In the genomic region with DNA sequence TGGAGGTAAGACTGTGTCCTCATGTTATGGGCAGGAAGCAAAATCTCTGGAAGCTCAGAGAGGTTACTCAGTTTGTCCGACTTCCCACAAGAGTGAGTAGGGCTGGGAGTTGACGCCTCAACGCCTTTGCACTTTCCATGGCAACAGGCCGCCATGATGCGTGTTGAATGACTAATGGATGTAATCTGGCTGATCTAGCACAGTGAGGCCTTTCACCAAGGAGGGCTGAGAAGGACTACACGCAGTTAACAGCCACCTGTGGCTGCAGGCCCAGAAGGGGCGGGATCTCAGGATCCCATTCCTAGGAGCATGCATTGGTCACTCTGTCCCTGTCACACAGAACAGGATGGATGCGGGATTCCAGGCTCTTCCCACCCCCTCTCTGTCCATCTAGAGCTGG, we compare ENCODE assay signal across 26 mouse cellular contexts. TPM values are rescaled to one million over a fixed set of nuclear protein-coding genes. Genes with fewer than 3 reads are reported as not detected.
A peak's percentile ranks its signal among the peaks of the same experiment; 100 is the strongest.
DNase-seq lines count a peak whose midpoint lies in the region; ATAC-seq lines count a peak whose summit lies in the region.
"Had no signal": no experiment of that assay in that cellular context is flagged by ENCODE, and none has a peak within 500 bp of the region (broad histone marks: within the 10 kb centered on the region; RNA-seq: fewer than 3 reads in every experiment).

No protein-coding gene starts in this region.

- WGBS in hindbrain, embryonic 15.5 days = 43% methylated on average over 8 of the region's 8 CpGs
- 60% methylated on average over 8 of the region's 8 CpGs for WGBS in hindbrain, embryonic 12.5 days
- 60% methylated on average over 8 of the region's 8 CpGs for WGBS in midbrain, embryonic 14.5 days
- WGBS in midbrain, embryonic 16.5 days = 61% methylated on average over 8 of the region's 8 CpGs

- H3K4me2 ChIP-seq in hindbrain, embryonic 15.5 days = no peak overlapping the region
- H3K4me2 ChIP-seq in hindbrain, embryonic 12.5 days (replicated peaks) = no peak overlapping the region
- H3K4me2 ChIP-seq in midbrain, embryonic 14.5 days (ENCODE audit: low read length) = no peak overlapping the region
- H3K4me2 ChIP-seq in midbrain, embryonic 16.5 days (ENCODE audit: low read length) = no peak overlapping the region
- H3K4me2 ChIP-seq: heart, embryonic 15.5 days; intestine, embryonic 15.5 days; liver, embryonic 15.5 days; lung, embryonic 15.5 days had no signal

- peaks cover 7% of the 10 kb centered on the region; the same call in 1 of the 2 replicates for H3K27me3 ChIP-seq in hindbrain, embryonic 15.5 days
- H3K27me3 ChIP-seq in hindbrain, embryonic 12.5 days = peaks cover 77% of the 10 kb centered on the region
- peaks cover 4% of the 10 kb centered on the region; the same call in 1 of the 2 replicates for H3K27me3 ChIP-seq in midbrain, embryonic 14.5 days (ENCODE audit: control insufficient read depth, insufficient read depth, low read length)
- no peaks in the 10 kb centered on the region for H3K27me3 ChIP-seq in midbrain, embryonic 16.5 days (ENCODE audit: control insufficient read depth, insufficient read depth, low read depth, low read length)
- H3K27me3 ChIP-seq: midbrain, embryonic 15.5 days had no signal

- no peak overlapping the region for H3K27ac ChIP-seq in hindbrain, embryonic 15.5 days (replicated peaks)
- H3K27ac ChIP-seq in hindbrain, embryonic 12.5 days = no peak overlapping the region
- H3K27ac ChIP-seq in midbrain, embryonic 14.5 days (replicated peaks; ENCODE audit: low read depth, low read length) = no peak overlapping the region
- no peak overlapping the region for H3K27ac ChIP-seq in midbrain, embryonic 16.5 days (ENCODE audit: low read length)
- H3K27ac ChIP-seq: embryonic facial prominence, embryonic 12.5 days; heart, embryonic 15.5 days; intestine, embryonic 15.5 days; limb, embryonic 10.5 days; liver, embryonic 15.5 days; lung, embryonic 15.5 days; stomach, postnatal 0 days had no signal

- peak; percentile 52 for DNase-seq in cerebellum, adult 11-12 months
- DNase-seq in cerebellum, adult 8-10 months = no peak
- peak; percentile 46 for DNase-seq in midbrain, embryonic 14.5 days
- peak; percentile 50 for DNase-seq in induced T-regulatory cell, adult 2 months (ENCODE audit: low read depth)
- DNase-seq: adrenal gland, postnatal 25 days; heart, postnatal 36 days; kidney, adult 8-10 months; kidney, postnatal 14 days; liver; lung, postnatal 36 days; thymus, adult 2 months; thymus, postnatal 4 days had no signal

- no peak overlapping the region for H3K4me3 ChIP-seq in hindbrain, embryonic 15.5 days
- H3K4me3 ChIP-seq in hindbrain, embryonic 12.5 days = no peak overlapping the region
- no peak overlapping the region for H3K4me3 ChIP-seq in midbrain, embryonic 14.5 days (replicated peaks; ENCODE audit: low read depth, low read length)
- no peak overlapping the region for H3K4me3 ChIP-seq in midbrain, embryonic 16.5 days (ENCODE audit: low read depth, low read length)
- H3K4me3 ChIP-seq: embryonic facial prominence, embryonic 12.5 days; heart, embryonic 15.5 days; intestine, embryonic 15.5 days; limb, embryonic 10.5 days; liver, embryonic 15.5 days; lung, embryonic 15.5 days; megakaryocyte, embryonic 14.5 days had no signal

- peaks cover 53% of the 10 kb centered on the region for H3K4me1 ChIP-seq in hindbrain, embryonic 15.5 days (replicated peaks)
- H3K4me1 ChIP-seq in hindbrain, embryonic 12.5 days = peaks cover 44% of the 10 kb centered on the region
- H3K4me1 ChIP-seq in midbrain, embryonic 14.5 days (ENCODE audit: control insufficient read depth, insufficient read depth, low read length) = peaks cover 19% of the 10 kb centered on the region; the same call in 1 of the 2 replicates
- peaks cover 30% of the 10 kb centered on the region for H3K4me1 ChIP-seq in midbrain, embryonic 16.5 days (ENCODE audit: control insufficient read depth, insufficient read depth, low read length)
- H3K4me1 ChIP-seq: liver, embryonic 15.5 days had no signal

- ATAC-seq in hindbrain, embryonic 15.5 days (ENCODE audit: low FRiP score, low read depth) = 0 out of 2 replicates have a peak, but pooled peaks have one; percentile 9
- ATAC-seq in hindbrain, embryonic 12.5 days (ENCODE audit: low FRiP score) = no peak
- no peak; the same call in 1 of the 2 replicates for ATAC-seq in midbrain, embryonic 14.5 days (ENCODE audit: low FRiP score, low TSS enrichment)
- no peak for ATAC-seq in midbrain, embryonic 16.5 days
- ATAC-seq: CD4-positive, CD25-positive, alpha-beta regulatory T cell, adult 4 months; intestine, embryonic 15.5 days; midbrain, embryonic 15.5 days had no signal

- no peak overlapping the region for H3K9ac ChIP-seq in hindbrain, embryonic 15.5 days
- no peak overlapping the region for H3K9ac ChIP-seq in hindbrain, embryonic 12.5 days
- no peak overlapping the region for H3K9ac ChIP-seq in midbrain, embryonic 14.5 days (replicated peaks; ENCODE audit: low read length)
- H3K9ac ChIP-seq in midbrain, embryonic 16.5 days (ENCODE audit: low read depth, low read length) = no peak overlapping the region
- H3K9ac ChIP-seq: embryonic facial prominence, embryonic 12.5 days; heart, embryonic 15.5 days; intestine, embryonic 15.5 days; liver, embryonic 15.5 days; lung, embryonic 15.5 days had no signal

- no peaks in the 10 kb centered on the region for H3K36me3 ChIP-seq in hindbrain, embryonic 15.5 days
- H3K36me3 ChIP-seq in hindbrain, embryonic 12.5 days = no peaks in the 10 kb centered on the region
- no peaks in the 10 kb centered on the region for H3K36me3 ChIP-seq in midbrain, embryonic 14.5 days (ENCODE audit: control insufficient read depth, insufficient read depth, low read length)
- no peaks in the 10 kb centered on the region for H3K36me3 ChIP-seq in midbrain, embryonic 16.5 days (ENCODE audit: control insufficient read depth, insufficient read depth, low read length)
- H3K36me3 ChIP-seq: embryonic facial prominence, embryonic 12.5 days; heart, embryonic 15.5 days; intestine, embryonic 15.5 days; limb, embryonic 10.5 days; liver, embryonic 15.5 days; lung, embryonic 15.5 days; midbrain, embryonic 15.5 days had no signal

- no peaks in the 10 kb centered on the region for H3K9me3 ChIP-seq in hindbrain, embryonic 15.5 days
- H3K9me3 ChIP-seq in hindbrain, embryonic 12.5 days (replicated peaks) = no peaks in the 10 kb centered on the region
- H3K9me3 ChIP-seq in midbrain, embryonic 14.5 days (ENCODE audit: control insufficient read depth, low read length) = no peaks in the 10 kb centered on the region
- no peaks in the 10 kb centered on the region for H3K9me3 ChIP-seq in midbrain, embryonic 16.5 days (replicated peaks; ENCODE audit: control insufficient read depth, low read length, poor library complexity, severe bottlenecking)
- H3K9me3 ChIP-seq: embryonic facial prominence, embryonic 12.5 days; heart, embryonic 15.5 days; intestine, embryonic 15.5 days; limb, embryonic 10.5 days; liver, embryonic 15.5 days; lung, embryonic 15.5 days; midbrain, embryonic 15.5 days had no signal

RNA-seq across cellular contexts. Expression of a gene that starts 1.0 kb away (rescaled TPM):
- 56.2 and 69.9 TPM in 2 replicates for polyA plus RNA-seq in hindbrain, embryonic 15.5 days (2015; fragmentation: Nextera tagmentation; extraction: Ambion mirVana)
- polyA plus RNA-seq in hindbrain, embryonic 12.5 days (2016; fragmentation: Nextera tagmentation; extraction: Ambion mirVana) = 23.0 and 25.6 TPM in 2 replicates
- 50.0 and 61.4 TPM in 2 replicates for polyA plus RNA-seq in midbrain, embryonic 14.5 days (2014; fragmentation: Nextera tagmentation; extraction: Ambion mirVana)
- 49.6 and 50.2 TPM in 2 replicates for polyA plus RNA-seq in midbrain, embryonic 16.5 days (2015; fragmentation: Nextera tagmentation; extraction: Ambion mirVana)

RNA-seq across cellular contexts. Expression of a gene that starts 36.9 kb away (rescaled TPM):
- polyA plus RNA-seq in hindbrain, embryonic 15.5 days (2015; fragmentation: Nextera tagmentation; extraction: Ambion mirVana) = 0.27 and 0.84 TPM in 2 replicates
- 0.30 TPM in 1 of 2 replicates, not detected in the other for polyA plus RNA-seq in hindbrain, embryonic 12.5 days (2016; fragmentation: Nextera tagmentation; extraction: Ambion mirVana)
- polyA plus RNA-seq in midbrain, embryonic 14.5 days (2014; fragmentation: Nextera tagmentation; extraction: Ambion mirVana) = 0.43 TPM in 1 of 2 replicates, not detected in the other
- 0.14 and 0.26 TPM in 2 replicates for polyA plus RNA-seq in midbrain, embryonic 16.5 days (2015; fragmentation: Nextera tagmentation; extraction: Ambion mirVana)
- polyA plus RNA-seq: limb, embryonic 10.5 days; neural tube, embryonic 14.5 days had no signal
